Mouse (Mus musculus) megakaryocyte, embryonic 14.5 days (primary cell): ENCODE results near the gene Cst7.

Experiments
- FLI1 ChIP-seq: IDR thresholded peaks from 2 replicates; pipeline ENCODE4 v1.6.1; 2012; ENCODE audit warnings: low read length, inconsistent platforms, mixed read lengths
- GATA1 ChIP-seq: IDR thresholded peaks from 3 replicates; pipeline ENCODE4 v1.6.1; 2012; ENCODE audit warnings: mixed read lengths, low read length, inconsistent platforms, borderline replicate concordance

DNA sequence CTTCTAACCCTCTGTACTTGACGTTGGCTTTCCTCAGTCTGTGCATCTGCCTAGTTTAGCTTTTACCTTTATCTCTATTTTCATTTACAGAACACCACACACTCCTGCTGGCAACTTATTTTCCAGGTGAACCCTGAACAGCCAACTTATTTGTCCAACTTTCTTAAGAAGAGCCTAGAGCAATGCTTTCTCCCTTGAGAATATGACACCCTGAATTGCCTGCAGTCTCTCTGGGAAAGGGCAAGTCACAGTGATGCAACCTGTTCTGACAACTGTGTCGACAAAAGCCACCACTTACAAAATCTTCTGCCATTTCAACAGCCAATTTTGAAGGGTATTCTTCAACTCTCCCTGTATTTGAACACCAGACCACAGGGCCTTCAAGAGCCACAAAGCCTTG lies 34.6 kb downstream of the Cst7 start:
- no peak for TF ChIP-seq GATA1
- no peak for TF ChIP-seq FLI1
